Mouse (Mus musculus) thymus, postnatal 10 days (tissue): Measurements from ENCODE around the gene Sfxn4.

Experiments
- DNase-seq, 2 experiments: peaks; one replicate each; pipeline ENCODE4 v3.0.0; 2021; ENCODE audit warnings: low spot score in 2 of 2

Sfxn4 gene

DNA sequence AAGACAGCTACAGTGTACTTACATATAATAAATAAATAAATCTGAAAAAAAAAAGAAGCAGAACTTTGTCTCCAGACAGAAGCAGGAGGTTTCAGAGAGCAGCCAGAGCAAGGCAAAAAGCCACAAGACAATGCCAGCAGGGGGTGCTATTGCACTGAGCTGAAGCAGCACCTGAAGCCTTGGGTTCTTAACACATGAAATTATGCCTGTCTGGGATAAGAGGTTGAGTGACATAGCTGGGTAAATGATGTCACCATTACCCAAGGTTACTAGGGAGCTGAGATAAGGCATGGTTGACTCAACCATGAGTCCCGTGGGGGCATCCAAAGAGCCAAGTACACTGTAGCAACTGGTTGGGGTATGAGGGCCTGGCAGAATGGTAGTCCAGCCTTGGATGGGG is 23.5 kb downstream of the Sfxn4 start:
- peak; percentile 52 to 87 for DNase-seq

DNA sequence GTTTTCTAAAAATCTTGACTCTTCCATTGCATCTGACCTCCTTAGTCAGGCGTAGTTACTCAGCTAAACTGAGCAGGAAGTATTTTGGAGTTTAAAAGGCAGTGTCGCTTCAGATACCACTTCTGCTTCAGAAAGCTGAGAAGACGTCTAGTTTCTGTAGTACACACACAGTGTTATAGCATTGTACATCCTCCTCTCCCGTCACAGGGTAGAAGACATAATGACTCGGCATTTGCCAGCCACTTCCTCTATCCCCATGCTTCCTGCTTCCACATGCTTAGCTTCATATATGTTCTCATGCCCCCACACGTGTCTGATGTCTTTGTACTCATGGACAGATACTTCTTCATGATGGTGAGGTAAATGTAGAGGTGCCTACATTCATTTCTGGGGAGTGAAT is 42.6 kb downstream of the Sfxn4 start:
- DNase-seq, result no peak

DNA sequence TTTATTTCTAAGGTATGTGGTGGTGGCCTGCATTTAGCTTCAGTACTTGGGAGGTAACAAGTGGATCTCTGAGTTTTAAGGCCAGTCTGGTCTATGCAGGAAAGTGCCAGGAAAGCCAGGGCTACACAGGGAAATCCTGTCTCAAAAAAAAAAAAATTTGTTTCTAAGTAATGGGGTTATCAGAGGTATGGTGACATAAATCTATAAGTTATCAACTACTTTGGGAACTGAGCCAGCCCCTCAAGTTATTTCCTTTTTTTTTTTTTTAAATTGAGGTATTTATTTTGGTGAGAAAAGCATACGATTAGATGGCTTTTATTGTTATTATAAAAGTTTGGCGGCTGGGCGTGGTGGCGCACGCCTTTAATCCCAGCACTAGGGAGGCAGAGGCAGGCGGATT is 48.1 kb downstream of the Sfxn4 start:
- DNase-seq, result no peak

DNA sequence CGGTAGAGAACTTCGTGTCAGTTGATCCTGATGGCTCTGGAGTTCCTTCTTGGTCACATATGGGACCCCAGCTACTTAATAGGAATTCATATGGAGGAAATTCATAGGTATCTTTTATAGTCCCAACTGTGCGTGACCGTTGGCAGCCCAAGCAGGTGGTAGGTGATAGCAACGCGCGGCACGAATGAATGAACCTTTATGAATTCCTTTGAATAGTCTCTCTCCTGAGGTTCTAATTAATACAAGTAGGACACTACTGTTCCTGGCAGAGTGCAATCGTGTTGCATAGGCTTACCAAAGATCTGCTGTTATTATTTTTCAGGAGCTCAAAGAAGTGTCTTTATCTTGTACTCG is 49.3 kb downstream of the Sfxn4 start:
- no peak for DNase-seq

DNA sequence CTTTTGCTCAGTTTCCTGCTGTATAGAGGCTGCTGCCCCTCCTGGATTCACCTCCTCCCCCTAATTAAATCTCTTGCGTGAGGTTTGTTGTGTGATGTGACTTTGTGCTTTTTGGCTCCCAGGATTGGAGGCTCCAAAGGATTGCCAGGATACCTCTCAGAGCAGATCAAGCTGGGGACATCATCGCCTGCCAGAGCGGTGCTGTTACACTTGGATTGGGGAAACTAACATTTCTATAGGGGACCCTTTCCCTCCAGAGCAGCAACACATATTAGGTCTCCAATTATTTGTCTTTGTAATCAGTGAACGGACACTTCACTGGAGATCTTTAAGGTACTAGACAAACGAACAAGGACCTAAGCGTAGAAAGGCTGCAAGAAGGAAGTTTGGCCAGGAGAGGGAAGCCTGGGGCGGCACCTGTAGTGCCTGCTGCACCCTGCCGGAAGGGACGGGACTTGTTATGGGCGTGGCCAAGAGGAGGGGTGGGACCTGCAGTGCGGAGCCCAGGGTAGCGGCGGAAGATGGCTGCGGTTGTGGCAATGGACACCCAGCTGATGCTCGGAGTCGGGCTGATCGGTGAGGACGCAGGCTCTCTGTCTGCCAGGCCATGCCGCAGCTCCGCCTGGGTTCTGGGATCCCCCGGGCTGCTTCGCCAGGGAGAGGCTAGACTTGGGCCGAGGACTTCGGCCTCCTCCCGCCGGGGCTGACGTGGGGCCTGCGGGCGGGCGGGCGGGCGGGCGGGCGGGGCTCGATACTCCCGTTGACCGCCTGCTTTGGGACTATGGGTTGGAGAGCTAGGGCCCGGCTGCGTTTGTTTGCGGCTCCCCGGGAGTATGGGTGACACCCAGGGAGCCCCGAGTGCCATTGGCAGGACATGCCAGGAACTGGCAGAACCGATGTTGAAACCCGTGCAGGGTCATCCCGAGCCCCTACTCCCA is 49.9 kb downstream of the Sfxn4 start, which contains the start of gene Fam45a:
Gene Fam45a, plus strand, starts transcription at position 488 of the 938 bp plus-strand sequence.
- peak; percentile 90 for DNase-seq

DNA sequence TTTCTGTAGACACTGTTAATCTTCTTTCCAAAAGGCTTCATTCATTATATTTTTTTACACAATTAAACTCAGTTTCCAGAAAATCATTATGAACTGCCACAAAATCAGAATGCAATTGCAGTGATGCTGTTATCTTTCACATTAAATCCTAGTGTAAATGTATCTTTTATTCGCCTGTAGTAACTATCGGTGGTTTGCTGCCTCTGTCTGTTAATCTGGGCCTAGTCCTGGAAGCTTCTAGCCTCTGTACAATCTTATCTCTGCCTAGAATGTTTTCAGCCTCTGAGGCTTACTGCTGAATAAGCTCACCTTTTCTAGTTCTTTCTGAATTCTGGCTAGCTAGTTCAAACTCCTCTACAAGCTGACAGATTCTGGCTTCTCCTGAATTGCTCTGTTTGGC is 51.4 kb downstream of the Sfxn4 start:
- DNase-seq, result no peak

DNA sequence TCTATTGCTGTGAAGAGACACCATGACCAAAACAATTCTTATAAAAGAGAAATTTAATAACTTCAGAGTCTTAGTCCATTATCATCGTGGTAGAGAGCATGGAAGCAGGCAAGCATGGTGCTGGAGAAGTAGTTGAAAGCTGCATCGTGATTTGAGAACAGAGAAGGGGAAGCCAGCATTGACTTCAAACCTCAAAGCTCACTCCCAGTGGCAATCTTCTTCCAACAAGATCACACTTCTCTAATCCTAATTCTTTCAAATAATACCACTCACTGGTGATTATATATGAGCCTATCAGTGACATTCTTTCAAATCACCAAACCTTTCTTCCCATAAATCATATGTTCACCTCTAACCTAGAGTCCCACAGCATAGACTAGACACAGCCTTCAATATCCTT is 56.4 kb downstream of the Sfxn4 start:
- no peak for DNase-seq

DNA sequence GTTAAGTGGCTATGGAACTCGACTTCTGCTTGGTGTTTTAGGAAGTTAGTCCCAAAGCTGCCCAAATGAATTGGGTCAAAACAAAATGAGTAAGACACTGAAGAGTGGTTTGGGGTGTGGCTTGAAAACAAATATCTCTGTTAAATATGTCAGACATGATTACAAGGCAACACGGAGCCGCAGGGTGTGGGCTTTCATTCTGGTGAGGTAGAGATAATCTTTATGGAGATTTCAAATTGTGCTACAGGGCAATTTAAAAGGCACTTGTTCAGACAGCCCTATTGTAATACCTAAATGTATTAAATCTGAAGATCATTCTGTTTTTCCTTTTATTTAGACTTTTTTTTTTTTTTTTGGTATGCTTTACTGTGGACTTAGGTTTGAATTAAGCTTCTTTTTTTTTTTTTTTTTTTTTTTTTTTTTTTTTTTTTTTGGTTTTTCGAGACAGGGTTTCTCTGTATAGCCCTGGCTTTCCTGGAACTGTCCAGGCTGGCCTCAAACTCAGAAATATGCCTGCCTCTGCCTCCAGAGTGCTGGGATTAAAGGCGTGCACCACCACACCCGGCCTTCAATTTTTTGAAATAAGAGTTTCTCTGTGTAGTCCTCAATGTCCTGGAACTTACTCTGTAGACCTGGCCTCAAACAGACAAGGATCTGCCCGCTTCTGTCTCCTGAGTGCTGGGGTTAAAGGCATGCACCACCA is 61.3 kb downstream of the Sfxn4 start:
- no peak for DNase-seq

DNA sequence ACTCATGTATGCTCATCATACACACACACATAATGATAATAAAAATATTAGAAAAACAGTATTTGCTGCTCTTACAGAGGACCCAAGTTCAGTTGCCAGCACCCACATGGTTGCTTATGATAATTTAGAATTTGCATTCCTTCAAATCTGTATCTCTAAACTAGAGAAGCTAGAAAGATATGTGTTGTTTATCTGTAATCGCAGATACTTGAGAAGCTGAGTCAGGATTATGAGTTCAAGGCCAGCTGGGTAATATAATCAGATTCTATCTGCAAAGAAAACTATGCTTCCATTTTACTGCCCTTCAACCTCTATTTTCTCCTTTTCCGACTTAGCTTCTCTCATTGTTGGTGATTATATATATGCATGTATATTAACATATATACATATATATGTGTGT is 63.9 kb downstream of the Sfxn4 start:
- DNase-seq, result no peak

DNA sequence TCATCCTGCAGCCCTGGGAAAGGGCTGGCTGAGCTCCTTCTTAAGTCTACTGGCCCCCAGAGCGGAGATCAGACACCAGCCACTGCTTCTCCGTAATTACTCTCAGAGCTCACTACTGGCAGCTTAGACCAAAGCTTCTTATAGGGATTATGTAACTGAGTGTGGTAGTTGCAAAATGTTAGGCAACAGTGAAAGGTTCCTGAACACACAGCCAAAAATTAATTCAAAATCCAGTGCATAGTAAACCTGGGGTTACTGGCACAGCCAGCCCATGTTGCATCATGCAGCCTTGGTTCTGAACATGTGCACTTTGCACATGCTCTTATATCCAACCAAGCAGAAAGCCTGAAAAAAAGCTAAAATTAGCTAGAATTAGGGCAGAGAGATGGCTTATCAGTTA is 66.0 kb downstream of the Sfxn4 start:
- no peak for DNase-seq

DNA sequence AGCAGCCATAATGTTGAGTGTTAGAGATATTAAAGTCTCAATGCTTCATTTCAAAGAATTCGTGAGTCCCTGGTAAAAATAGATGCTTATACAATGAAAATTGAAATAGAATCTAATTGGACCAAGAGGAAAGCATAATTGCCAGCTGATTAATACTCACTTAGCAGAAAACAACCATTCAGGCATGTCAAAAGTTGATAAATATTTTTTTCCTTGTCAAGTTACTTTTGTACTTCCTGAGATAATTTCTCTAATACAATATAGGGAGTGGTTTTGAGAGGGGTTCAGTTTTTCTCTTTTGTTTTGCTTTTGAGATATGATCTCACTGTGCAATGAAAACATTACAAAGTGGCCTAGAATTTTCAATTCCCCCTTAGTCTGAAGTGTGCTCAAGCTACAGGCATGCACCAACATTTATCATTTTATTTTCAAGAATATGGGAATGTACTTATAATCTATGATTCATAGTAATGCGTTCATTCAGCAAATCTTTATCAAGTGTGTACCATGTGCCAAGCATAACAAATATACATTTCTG is 68.0 kb downstream of the Sfxn4 start:
- DNase-seq, result no peak

DNA sequence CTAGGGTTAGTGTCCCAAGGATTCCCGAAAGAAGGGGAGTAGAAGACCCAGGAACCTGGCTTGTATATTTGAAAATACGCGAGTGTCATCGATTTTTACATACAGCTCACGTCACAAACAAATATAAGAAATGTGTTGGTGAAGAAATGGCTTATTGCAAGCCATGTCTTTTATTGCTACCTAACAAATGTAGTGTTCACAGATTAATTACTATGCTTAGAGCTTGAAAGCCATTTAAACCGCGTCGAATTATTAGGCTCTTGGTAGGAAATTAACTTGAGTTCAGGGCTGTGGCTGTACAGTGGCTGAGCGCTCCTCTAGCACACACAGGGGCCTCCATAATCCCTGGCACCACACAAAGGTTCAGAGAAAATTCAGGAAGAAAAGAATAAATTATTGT is 70.1 kb downstream of the Sfxn4 start:
- no peak for DNase-seq

DNA sequence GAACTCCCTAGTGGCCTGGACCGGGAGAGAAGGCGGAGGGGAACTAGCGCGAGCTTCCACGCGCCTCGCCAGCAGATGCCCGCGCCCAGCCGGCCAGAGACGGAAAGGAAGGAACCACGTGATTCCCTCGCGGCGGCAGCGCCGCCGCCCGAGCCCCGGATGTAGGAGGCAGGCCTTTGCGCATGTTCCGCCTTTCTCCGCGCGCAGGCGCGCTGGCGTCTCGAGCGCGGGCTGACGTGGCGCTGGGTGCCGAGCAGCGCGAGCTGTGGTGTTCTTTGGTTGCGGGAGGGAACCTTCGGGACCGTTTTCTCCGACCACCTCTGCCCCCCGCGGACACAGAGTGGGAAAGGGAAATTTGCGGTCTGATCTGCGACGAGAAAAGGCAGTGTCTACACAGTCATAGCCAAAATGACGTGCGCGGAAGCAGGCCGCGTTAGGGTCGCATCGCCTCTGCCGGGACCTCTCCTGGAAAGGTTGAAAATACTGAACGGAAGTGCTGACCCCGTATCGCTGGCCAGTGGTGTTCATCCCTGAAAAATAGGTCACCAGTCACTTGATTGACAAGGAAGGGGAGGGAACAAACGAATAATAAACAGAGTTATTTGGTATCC is 70.6 kb downstream of the Sfxn4 start, which contains the start of gene Eif3a:
Gene Eif3a, minus strand, starts transcription at position 108 of the 611 bp plus-strand sequence.
- peak; percentile 88 to 93 for DNase-seq

DNA sequence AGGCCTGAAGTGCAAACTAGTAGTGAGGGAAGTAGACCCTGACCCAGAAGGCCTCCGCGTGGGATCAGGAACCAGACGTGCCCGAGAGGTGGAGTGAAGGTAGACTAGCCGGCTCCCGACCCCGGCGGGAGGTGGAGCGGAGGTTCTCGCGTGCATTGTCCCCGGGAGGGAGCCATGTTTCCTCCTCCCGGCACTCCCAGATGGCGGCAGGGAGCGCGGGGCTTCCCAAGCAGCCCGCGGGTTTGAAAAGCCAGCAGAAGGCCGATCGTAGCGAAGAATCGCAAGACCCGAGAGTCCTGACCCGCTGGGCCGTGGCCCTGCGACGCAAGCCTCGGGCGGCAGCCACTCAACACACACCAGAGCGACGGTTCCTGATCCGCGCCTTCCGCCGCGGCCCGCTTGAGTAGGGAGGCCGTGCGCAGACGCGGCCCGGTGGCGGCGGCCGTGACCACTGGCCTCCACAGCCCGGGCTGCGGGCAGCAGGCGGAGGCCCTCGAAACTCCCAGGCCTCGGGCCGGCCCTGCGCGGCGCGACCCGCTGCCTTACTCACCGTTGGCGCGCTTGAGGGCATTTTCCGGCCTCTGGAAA is 71.3 kb downstream of the Sfxn4 start:
- DNase-seq, result peak; percentile 33 to 46

DNA sequence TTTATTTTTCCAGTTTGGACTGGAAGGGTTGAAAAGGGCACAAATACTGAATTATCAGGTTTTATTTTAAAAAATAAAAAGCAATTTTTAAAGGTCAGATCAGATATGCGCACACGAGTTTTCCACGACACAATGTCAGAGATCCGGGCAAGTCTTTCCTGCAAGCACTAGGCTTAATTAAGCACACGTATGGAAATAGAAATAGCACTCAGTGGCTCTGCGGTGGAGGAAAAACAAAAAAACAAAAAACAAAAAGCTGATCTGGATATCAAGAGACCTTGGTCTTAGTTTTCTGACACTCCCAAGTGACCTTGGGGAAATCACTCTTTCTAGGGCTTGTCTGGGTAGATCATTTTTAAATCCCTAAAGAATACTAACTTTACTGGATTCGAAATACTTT is 71.8 kb downstream of the Sfxn4 start:
- no peak for DNase-seq

DNA sequence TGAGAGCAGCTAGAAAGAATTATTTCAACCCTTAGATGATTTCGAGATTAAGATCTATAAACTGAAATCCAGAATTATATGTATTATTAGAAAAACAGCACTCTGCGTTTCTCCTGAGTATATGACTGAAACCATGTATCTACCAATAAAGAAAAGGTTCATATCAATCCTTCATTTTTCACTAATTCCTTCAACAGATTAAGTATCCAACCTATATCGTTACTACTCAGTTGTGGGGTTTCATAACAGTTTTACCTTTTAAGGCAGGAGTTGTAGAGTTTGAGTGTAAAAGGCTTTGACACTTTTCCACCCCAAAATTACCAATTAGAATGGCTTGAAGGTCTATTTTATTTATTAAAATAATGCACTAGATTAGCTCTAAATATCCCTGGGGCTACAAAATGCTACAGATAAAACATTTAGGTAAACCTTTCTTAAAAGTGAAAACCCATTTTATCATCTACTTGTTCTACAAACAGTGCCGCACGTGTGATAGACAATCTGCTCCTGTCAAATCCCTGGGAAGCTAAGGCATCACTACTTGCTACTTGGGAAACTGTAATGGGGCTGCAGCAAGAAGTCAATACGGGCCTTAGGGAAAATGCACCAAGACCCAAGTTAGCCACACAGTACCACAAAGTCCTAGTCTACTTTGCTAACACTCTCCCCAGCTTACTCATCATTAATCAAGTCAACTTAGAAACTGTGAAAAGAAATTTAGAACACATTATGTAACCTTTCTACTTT is 72.9 kb downstream of the Sfxn4 start:
- no peak for DNase-seq

DNA sequence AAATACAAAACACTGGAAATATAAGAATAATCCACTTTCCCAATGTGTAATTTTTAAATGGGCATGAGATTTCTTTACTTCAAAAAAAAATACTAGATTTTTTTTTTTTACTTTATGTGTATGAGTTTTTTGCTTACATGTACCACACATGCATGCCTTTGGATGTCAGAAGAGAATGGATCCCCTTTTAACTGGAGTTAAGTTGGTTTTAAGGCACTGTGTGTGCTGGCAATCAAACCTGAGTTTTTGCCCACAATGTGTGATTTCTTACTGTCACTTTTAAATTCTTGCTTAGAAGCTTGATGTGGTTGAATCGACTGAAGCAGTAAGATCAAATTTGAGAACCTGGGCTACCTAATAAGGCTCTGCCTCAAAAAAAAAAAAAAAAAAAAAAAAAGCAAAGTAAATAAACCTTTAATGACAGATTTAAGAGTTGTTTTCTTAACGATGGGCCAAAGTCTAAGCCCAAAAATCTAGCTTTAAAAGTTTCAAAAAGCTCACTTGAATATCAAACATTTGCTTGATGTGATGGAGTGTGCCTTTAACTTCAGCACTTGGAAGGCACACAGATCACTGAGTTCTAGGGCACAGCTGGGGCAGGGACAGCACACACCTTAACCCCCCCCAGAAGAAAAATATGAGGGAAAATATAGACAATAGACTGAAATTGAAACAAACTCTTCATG is 73.7 kb downstream of the Sfxn4 start:
- no peak for DNase-seq
